Mouse (Mus musculus) midbrain, embryonic 12.5 days (tissue): Measurements from ENCODE around the gene Mrps30. TPM values are rescaled to one million over a fixed set of nuclear protein-coding genes. Genes with fewer than 3 reads are reported as not detected.
"Not testable (repeated sequence)": the region's sequence is repeated elsewhere in the genome, so short reads cannot be mapped to it uniquely, and the experiment has no call there.

Experiments used
- ATAC-seq: fragments of 200-750 bp; cut with Nextera tagmentation; 2 replicates; pipeline ENCODE4 v1.8.0; 2017; ENCODE audit warnings: low read depth, moderate TSS enrichment, moderate library complexity; ENCODE audit not compliant: low FRiP score
- H3K27ac ChIP-seq: fragments of 300-500 bp; sonication (generic); replicated peaks from 2 replicates; pipeline ENCODE4 v1.5.1; 2016; ENCODE audit warnings: mild to moderate bottlenecking
- H3K27me3 ChIP-seq: fragments of 300-500 bp; sonication (generic); 2 replicates; pipeline ENCODE4 v1.6.1; 2016; ENCODE audit warnings: mild to moderate bottlenecking
- H3K36me3 ChIP-seq: fragments of 300-500 bp; sonication (generic); 2 replicates; pipeline ENCODE4 v1.6.1; 2016
- H3K4me1 ChIP-seq: fragments of 300-500 bp; sonication (generic); 2 replicates; pipeline ENCODE4 v1.6.1; 2016
- H3K4me2 ChIP-seq: fragments of 300-500 bp; sonication (generic); replicated peaks from 2 replicates; pipeline ENCODE4 v1.6.1; 2016; ENCODE audit warnings: mild to moderate bottlenecking, moderate library complexity
- H3K4me3 ChIP-seq: fragments of 300-500 bp; sonication (generic); 2 replicates; pipeline ENCODE4 v1.5.1; 2016; ENCODE audit warnings: mild to moderate bottlenecking
- H3K9ac ChIP-seq: fragments of 300-500 bp; sonication (generic); replicated peaks from 2 replicates; pipeline ENCODE4 v1.6.1; 2016; ENCODE audit warnings: mild to moderate bottlenecking, moderate library complexity
- H3K9me3 ChIP-seq: fragments of 300-500 bp; sonication (generic); 2 replicates; pipeline ENCODE4 v1.6.1; 2016; ENCODE audit warnings: mild to moderate bottlenecking
- WGBS: fragments of 180-500 bp; shearing (Covaris S2); methylation state at CpG from one replicate; pipeline ENCODE4 v1.1.7; 2016; 5-methylcytosine and 5-hydroxymethylcytosine counted together
- polyA plus RNA-seq: library from polyadenylated mRNA; unstranded; fragments of >200 nt; fragmentation: Nextera tagmentation; extraction: Ambion mirVana; gene quantifications from 2 replicates; pipeline ENCODE4 v1.2.1, GENCODE M21; 2016

Mrps30 gene
- polyA plus RNA-seq = 33.4 and 34.3 TPM in 2 replicates

GRCm38 (mm10) chr13:118386511-118387447 lies at the start of gene Mrps30, which contains the start of gene B430218F22Rik:
Mrps30 (minus strand) TSS chr13:118387252.
B430218F22Rik (plus strand) TSS chr13:118386630.
- Histone ChIP-seq H3K4me1 (peaks cover 9% of the 10 kb centered on the region), H3K9me3 (no peaks in the 10 kb centered on the region), H3K9ac (peak within 1 kb of the TSS; percentile 86), H3K27me3 (no peaks in the 10 kb centered on the region), H3K4me2 (peak within 1 kb of the TSS; percentile 77), H3K4me3 (peak within 1 kb of the TSS; percentile 95), H3K36me3 (peaks cover 30% of the 10 kb centered on the region), H3K27ac (peak within 1 kb of the TSS; percentile 68)
- ATAC-seq = peak; percentile 98
- WGBS = under 1% methylated on average over 80 of the region's 93 CpGs

DNA sequence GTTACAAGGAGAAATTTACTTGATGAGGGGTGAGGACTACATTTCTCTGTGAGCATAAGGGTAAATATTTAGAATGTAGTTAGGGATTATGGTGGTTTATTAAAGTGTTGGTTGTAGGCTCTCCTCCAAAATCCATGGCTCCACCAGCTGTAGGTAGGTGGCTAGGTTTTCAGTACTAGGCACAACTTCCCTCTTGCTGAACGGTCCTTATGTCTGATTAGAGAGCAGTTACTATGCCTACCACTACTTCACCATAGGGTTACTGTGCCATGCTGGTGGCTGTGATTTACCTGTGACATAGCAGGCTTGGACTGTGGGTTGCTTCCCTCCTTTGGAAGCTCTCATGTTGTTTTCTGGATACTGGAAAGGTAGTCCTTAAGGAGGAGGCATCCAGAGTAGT lies 33.8 kb upstream of the Mrps30 start:
- Histone ChIP-seq H3K9ac (no peak overlapping the region), H3K4me2 (no peak overlapping the region), H3K9me3 (no peaks in the 10 kb centered on the region), H3K27me3 (no peaks in the 10 kb centered on the region), H3K27ac (no peak overlapping the region), H3K36me3 (no peaks in the 10 kb centered on the region), H3K4me1 (no peaks in the 10 kb centered on the region), H3K4me3 (no peak overlapping the region)
- ATAC-seq = no peak
- 74% methylated on average over 1 of the region's 1 CpGs for WGBS

GRCm38 (mm10) chr13:118420408-118420807 lies 33.4 kb upstream of the Mrps30 start:
- no peaks in the 10 kb centered on the region for H3K9me3 ChIP-seq
- H3K27me3 ChIP-seq = no peaks in the 10 kb centered on the region
- no peak overlapping the region for H3K4me2 ChIP-seq
- no peaks in the 10 kb centered on the region for H3K4me1 ChIP-seq
- WGBS = 87% methylated on average over 1 of the region's 1 CpGs
- H3K9ac ChIP-seq = no peak overlapping the region
- no peaks in the 10 kb centered on the region for H3K36me3 ChIP-seq
- no peak overlapping the region for H3K4me3 ChIP-seq
- no peak overlapping the region for H3K27ac ChIP-seq
- ATAC-seq = no peak

DNA sequence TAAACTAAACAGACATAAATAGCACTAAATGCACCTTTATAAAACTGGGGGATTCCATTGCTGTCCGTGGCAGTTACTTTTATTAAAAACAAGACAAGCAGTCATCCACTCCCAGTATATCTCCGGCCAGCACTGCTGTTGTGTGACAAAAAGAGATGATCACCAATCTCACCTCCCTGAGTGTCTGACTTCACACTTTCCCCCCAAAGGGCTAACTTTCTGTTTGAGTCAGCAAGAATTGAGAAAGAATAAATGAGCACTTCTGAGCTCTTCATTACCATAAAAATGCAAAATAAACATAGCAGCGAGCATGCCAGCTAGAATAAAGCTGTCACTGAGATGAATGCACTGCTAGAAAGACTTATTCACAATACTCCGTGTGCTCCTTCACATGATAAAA lies 31.1 kb upstream of the Mrps30 start:
- no peak overlapping the region for H3K9ac ChIP-seq
- peak; percentile 38; the same call in 1 of the 2 replicates for ATAC-seq
- 35% methylated on average over 4 of the region's 4 CpGs for WGBS

DNA sequence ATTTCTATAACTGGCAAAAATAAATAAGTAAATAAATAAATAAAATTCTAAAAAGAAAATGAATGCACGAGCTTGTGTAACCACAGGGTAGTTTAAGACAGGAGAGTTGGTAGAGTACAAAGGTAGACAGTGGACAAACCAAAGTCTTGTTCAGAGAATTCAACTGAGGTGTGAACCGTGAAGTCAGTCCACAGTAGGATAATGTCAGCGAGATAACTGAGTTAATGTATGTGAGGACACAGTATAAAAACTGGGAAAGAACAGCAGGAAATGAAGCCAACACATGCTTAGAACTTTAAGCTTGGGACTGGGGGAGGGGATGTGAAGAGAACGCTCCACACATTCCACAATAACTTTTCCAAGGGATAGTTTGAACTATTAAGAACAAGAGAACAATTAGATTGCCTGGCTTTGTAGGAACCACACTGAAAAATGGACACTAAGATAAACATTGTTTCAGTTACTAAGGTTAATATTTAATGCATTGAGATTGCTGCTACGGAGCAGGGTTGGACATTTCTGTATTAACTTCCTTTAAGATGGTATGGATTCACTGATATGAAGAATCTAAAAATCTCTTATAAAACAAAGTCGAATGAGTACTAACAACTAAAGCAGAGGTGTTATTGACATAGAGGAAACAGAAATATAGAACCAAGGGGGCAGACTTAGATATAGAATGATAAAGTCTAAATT lies 24.4 kb upstream of the Mrps30 start:
- Histone ChIP-seq H3K4me1 (no peaks in the 10 kb centered on the region), H3K27me3 (no peaks in the 10 kb centered on the region), H3K27ac (no peak overlapping the region), H3K36me3 (no peaks in the 10 kb centered on the region), H3K9me3 (no peaks in the 10 kb centered on the region), H3K4me2 (no peak overlapping the region), H3K9ac (no peak overlapping the region), H3K4me3 (no peak overlapping the region)
- WGBS = 87% methylated on average over 6 of the region's 6 CpGs
- ATAC-seq = no peak

More for the DNA sequence above, 31.1 kb upstream of the Mrps30 start:
- no peak overlapping the region for H3K27ac ChIP-seq
- no peaks in the 10 kb centered on the region for H3K4me1 ChIP-seq
- no peak overlapping the region for H3K4me3 ChIP-seq
- H3K9me3 ChIP-seq = no peaks in the 10 kb centered on the region
- H3K4me2 ChIP-seq = no peak overlapping the region
- no peaks in the 10 kb centered on the region for H3K27me3 ChIP-seq
- H3K36me3 ChIP-seq = no peaks in the 10 kb centered on the region

DNA sequence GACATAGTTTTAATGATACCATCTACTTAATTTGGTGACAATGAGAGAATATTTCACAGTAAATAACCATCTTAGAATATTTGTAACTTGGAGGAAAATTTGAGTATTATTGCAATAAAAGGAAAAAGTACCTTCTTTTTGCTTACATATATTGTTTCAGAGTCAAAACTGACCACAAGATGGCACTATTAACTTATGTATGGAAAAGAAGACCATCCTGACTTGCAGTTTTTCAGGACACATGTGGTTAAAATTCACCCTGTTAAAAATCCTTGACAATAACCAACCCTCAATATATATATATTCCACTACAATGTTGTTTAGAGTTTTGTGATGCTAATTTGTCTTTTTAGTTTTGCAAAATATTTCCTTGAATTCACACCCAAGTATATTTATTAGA lies 16.5 kb upstream of the Mrps30 start:
- ATAC-seq = no peak
- Histone ChIP-seq H3K36me3 (no peaks in the 10 kb centered on the region), H3K4me2 (no peak overlapping the region)

DNA sequence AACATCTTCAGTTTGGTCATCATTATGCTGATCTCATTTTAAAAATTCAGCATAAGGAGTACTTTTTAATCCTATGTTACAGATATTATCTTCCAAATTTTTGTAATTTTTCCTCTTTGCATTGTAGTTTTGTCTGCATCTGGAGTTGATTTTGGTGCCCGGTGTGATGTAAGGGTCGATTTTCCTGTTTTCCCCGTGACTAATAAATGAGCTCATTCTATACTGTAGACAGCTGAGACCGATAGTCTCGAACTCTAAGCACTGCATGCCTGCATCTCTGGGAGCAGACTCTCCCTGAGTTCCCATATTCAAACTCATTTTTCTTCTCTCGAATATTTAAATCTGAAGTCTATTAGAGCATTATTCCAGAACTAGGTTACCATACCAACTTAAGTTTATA lies 13.3 kb upstream of the Mrps30 start:
- Histone ChIP-seq H3K27ac (no peak overlapping the region), H3K4me3 (no peak overlapping the region), H3K4me1 (no peaks in the 10 kb centered on the region), H3K9me3 (no peaks in the 10 kb centered on the region), H3K36me3 (no peaks in the 10 kb centered on the region), H3K4me2 (no peak overlapping the region), H3K27me3 (no peaks in the 10 kb centered on the region), H3K9ac (no peak overlapping the region)
- 70% methylated on average over 6 of the region's 6 CpGs for WGBS
- ATAC-seq = no peak

More for the DNA sequence above, 16.5 kb upstream of the Mrps30 start:
- Histone ChIP-seq H3K27ac (no peak overlapping the region), H3K9me3 (no peaks in the 10 kb centered on the region), H3K9ac (no peak overlapping the region), H3K27me3 (no peaks in the 10 kb centered on the region), H3K4me3 (no peak overlapping the region), H3K4me1 (no peaks in the 10 kb centered on the region)

DNA sequence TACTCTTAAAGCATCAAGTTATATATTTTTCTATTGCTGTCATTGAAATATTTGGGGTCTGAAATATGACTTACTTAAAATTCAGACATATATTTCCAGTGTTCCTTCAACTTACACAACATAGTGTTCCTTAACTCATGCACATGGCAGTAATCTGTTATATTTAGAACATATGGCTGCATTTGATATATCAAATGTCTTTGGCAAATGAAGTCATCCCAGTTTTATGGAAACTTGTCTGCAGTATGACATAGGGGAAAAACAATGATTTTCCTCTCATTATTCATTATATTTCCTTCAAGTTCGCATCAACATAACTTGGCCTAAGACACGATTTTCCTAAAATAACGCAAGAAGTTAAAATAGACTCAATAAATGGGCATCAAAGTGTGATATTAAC lies 8.8 kb upstream of the Mrps30 start:
- Histone ChIP-seq H3K9ac (no peak overlapping the region), H3K27me3 (no peaks in the 10 kb centered on the region), H3K4me1 (no peaks in the 10 kb centered on the region), H3K36me3 (no peaks in the 10 kb centered on the region), H3K4me2 (no peak overlapping the region), H3K4me3 (no peak overlapping the region), H3K9me3 (no peaks in the 10 kb centered on the region), H3K27ac (no peak overlapping the region)
- no peak for ATAC-seq
- WGBS = 91% methylated on average over 3 of the region's 3 CpGs

- H3K4me1 ChIP-seq, H3K9ac ChIP-seq, H3K9me3 ChIP-seq, H3K27me3 ChIP-seq, H3K27ac ChIP-seq: not testable (repeated sequence)
- Histone ChIP-seq H3K4me3 (peak overlapping the region; percentile 95), H3K36me3 (peaks cover 25% of the 10 kb centered on the region), H3K4me2 (peak overlapping the region; percentile 45)
- peak; percentile 63 for ATAC-seq
- 9% methylated on average over 10 of the region's 10 CpGs for WGBS
Measured at GRCm38 (mm10) chr13:118387448-118387801, 373 bp upstream of the Mrps30 start.

DNA sequence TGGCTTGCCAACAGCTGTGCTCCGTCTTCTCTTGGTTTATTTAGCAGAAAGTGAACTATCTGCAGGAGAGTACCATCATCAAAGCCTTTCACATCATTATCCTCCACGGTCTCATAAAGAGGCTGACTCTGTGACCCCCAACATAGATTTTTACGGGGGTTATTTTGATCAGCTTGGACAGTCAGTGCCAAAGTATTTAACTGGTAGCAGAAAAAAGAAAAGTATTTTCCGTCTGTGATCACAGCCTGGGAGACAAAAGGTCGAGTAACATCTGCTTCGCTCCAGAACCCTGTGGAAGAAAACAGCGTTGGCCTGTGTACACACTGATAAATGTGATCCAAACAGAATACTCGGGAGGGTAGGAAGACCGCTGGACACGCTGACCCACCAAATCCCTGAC lies 6.7 kb downstream of the Mrps30 start:
- H3K27ac ChIP-seq = no peak overlapping the region
- H3K27me3 ChIP-seq = no peaks in the 10 kb centered on the region
- no peaks in the 10 kb centered on the region; the same call in 1 of the 2 replicates for H3K4me1 ChIP-seq
- H3K9ac ChIP-seq = no peak overlapping the region
- 83% methylated on average over 10 of the region's 10 CpGs for whole genome bisulfite sequencing
- no peak overlapping the region for H3K4me2 ChIP-seq
- H3K36me3 ChIP-seq = peaks cover 68% of the 10 kb centered on the region
- H3K4me3 ChIP-seq = no peak overlapping the region
- ATAC-seq = no peak
- H3K9me3 ChIP-seq = no peaks in the 10 kb centered on the region

DNA sequence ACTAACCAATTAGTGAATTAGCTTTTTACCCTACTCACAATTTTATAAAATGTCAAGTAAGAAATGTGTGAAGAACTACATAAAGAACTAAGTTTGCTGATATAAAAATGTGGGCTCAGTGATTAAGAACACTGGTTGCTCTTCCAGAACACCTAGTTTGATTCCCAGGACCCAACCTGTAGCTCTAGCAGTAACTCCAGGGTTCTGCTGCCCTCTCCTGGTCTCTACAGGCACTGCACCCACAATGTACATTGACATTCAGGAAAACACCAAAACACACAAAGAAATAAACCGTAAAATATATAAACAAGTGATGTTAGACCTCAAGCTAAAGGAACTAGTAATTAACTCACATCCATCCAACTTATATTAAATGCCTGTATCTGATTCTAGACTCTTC lies 7.9 kb downstream of the Mrps30 start:
- H3K4me3 ChIP-seq = no peak overlapping the region
- ATAC-seq = no peak
- 85% methylated on average over 1 of the region's 1 CpGs for WGBS

DNA sequence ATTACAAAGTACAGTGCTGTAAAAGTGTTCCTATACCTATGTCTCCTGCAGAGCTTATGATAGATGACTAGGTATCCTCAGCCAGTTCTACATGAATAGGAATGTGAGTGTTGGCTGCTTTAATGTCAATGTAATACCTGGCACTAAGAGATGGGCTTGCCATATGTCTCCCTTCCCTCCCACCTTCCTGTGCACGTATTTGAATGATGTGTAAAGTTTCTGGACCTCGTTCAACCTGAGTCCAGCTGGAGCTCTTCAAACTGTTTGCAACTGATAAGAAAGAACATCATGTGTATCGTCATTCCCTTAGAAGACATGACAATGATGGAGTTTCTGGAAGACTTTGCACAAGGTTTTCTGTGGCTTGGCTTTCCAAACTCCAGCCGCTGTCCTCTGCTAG lies 14.2 kb downstream of the Mrps30 start:
- no peaks in the 10 kb centered on the region for H3K27me3 ChIP-seq
- H3K4me2 ChIP-seq = no peak overlapping the region
- H3K9me3 ChIP-seq = no peaks in the 10 kb centered on the region
- H3K27ac ChIP-seq = no peak overlapping the region
- no peak for ATAC-seq
- WGBS = 93% methylated on average over 4 of the region's 4 CpGs
- H3K4me3 ChIP-seq = no peak overlapping the region
- peaks cover 10% of the 10 kb centered on the region; the same call in 1 of the 2 replicates for H3K36me3 ChIP-seq
- H3K4me1 ChIP-seq = no peaks in the 10 kb centered on the region
- no peak overlapping the region for H3K9ac ChIP-seq

More for the DNA sequence above, 7.9 kb downstream of the Mrps30 start:
- Histone ChIP-seq H3K4me1 (no peaks in the 10 kb centered on the region), H3K4me2 (no peak overlapping the region), H3K27me3 (no peaks in the 10 kb centered on the region), H3K9me3 (no peaks in the 10 kb centered on the region), H3K27ac (no peak overlapping the region), H3K36me3 (peaks cover 59% of the 10 kb centered on the region), H3K9ac (no peak overlapping the region)
